7 mouse cellular contexts compared by ENCODE assay signal in genomic region chr15:88247974-88248625, GRCm38 (mm10).
A peak's percentile ranks its signal among the peaks of the same experiment; 100 is the strongest.
DNase-seq lines count a peak whose midpoint lies in the region; ATAC-seq and TF ChIP-seq lines count a peak whose summit lies in the region.

No protein-coding gene starts in this region.

- WGBS in intestine, embryonic 15.5 days: 25% methylated on average over 14 of the region's 14 CpGs
- WGBS in midbrain, embryonic 15.5 days: 23% methylated on average over 14 of the region's 14 CpGs
- 24% methylated on average over 14 of the region's 14 CpGs for WGBS in stomach, postnatal 0 days

- peak; percentile 92 for TF ChIP-seq CTCF in stomach, postnatal 0 days (IDR thresholded peaks at IDR 0.05; ENCODE audit: low read depth)

- TF ChIP-seq EP300 in stomach, postnatal 0 days (optimal IDR thresholded peaks at IDR 0.05): no peak

- no peak overlapping the region for H3K4me3 ChIP-seq in intestine, embryonic 15.5 days (replicated peaks)
- no peak overlapping the region for H3K4me3 ChIP-seq in midbrain, embryonic 15.5 days
- no peak overlapping the region for H3K4me3 ChIP-seq in stomach, postnatal 0 days (ENCODE audit: low read depth, low read length)

- no peaks in the 10 kb centered on the region; the same call in 1 of the 2 replicates for H3K27me3 ChIP-seq in intestine, embryonic 15.5 days (replicated peaks)
- 0 out of 2 replicates have a peak, but pooled peaks cover 5% of the 10 kb centered on the region for H3K27me3 ChIP-seq in midbrain, embryonic 15.5 days (replicated peaks)
- H3K27me3 ChIP-seq in stomach, postnatal 0 days (ENCODE audit: control insufficient read depth, insufficient read depth, low read length): no peaks in the 10 kb centered on the region

- H3K4me2 ChIP-seq in intestine, embryonic 15.5 days (replicated peaks): no peak overlapping the region
- H3K4me2 ChIP-seq in midbrain, embryonic 15.5 days: 0 out of 2 replicates have a peak overlapping the region, but pooled peaks have one; percentile 10
- H3K4me2 ChIP-seq in stomach, postnatal 0 days (replicated peaks; ENCODE audit: low read depth): no peak overlapping the region

- H3K4me1 ChIP-seq in intestine, embryonic 15.5 days (replicated peaks): no peaks in the 10 kb centered on the region
- H3K4me1 ChIP-seq in midbrain, embryonic 15.5 days: peaks cover 13% of the 10 kb centered on the region
- H3K4me1 ChIP-seq in stomach, postnatal 0 days (replicated peaks; ENCODE audit: control insufficient read depth, insufficient read depth): no peaks in the 10 kb centered on the region

- peak; percentile 67; the same call in 1 of the 2 replicates for ATAC-seq in intestine, embryonic 15.5 days
- peak; percentile 71 for ATAC-seq in midbrain, embryonic 15.5 days (replicated peaks)
- peak; percentile 66; the same call in 1 of the 2 replicates for ATAC-seq in stomach, postnatal 0 days (ENCODE audit: low FRiP score, low TSS enrichment)

- H3K9me3 ChIP-seq in intestine, embryonic 15.5 days: no peaks in the 10 kb centered on the region
- H3K9me3 ChIP-seq in midbrain, embryonic 15.5 days: no peaks in the 10 kb centered on the region
- H3K9me3 ChIP-seq in stomach, postnatal 0 days (ENCODE audit: control insufficient read depth, low read length): no peaks in the 10 kb centered on the region

- H3K9ac ChIP-seq in intestine, embryonic 15.5 days: no peak overlapping the region
- no peak overlapping the region for H3K9ac ChIP-seq in midbrain, embryonic 15.5 days
- H3K9ac ChIP-seq in stomach, postnatal 0 days (ENCODE audit: low read length): no peak overlapping the region

- DNase-seq in adrenal gland, adult 2 months: peak; percentile 80
- peak; percentile 98 to 99 for DNase-seq in cerebellum, postnatal 14 days
- peak; percentile 94 to 95 for DNase-seq in frontal cortex, postnatal 25 days (ENCODE audit: low spot score in 2 of 2)
- peak; percentile 50 to 93 for DNase-seq in left cerebral cortex, adult 9 months (ENCODE audit: low spot score in 2 of 2)
- peak; percentile 87 for DNase-seq in stomach, postnatal 0 days (ENCODE audit: low spot score)

- H3K27ac ChIP-seq in intestine, embryonic 15.5 days: no peak overlapping the region
- no peak overlapping the region for H3K27ac ChIP-seq in midbrain, embryonic 15.5 days
- no peak overlapping the region for H3K27ac ChIP-seq in stomach, postnatal 0 days (replicated peaks)

- no peaks in the 10 kb centered on the region for H3K36me3 ChIP-seq in intestine, embryonic 15.5 days
- H3K36me3 ChIP-seq in midbrain, embryonic 15.5 days (replicated peaks): no peaks in the 10 kb centered on the region
- H3K36me3 ChIP-seq in stomach, postnatal 0 days (ENCODE audit: control insufficient read depth, insufficient read depth, low read length): no peaks in the 10 kb centered on the region
